Mouse (Mus musculus) lung, postnatal 0 days (tissue): ENCODE measurements at regions not wholly inside any gene's neighbourhood (a gene's known extent, or its start where the extent isn't known, plus 50 kb on each side); places are given as distances from the start of the nearest gene placed in this dataset.

Experiments used
- ATAC-seq: fragments of 200-750 bp; cut with Nextera tagmentation; 2 replicates; pipeline ENCODE4 v1.8.0; 2017; ENCODE audit warnings: moderate library complexity
- DNase-seq: peaks from one replicate; pipeline ENCODE4 v3.0.0-alpha.2; 2016; ENCODE audit warnings: low spot score
- H3K27ac ChIP-seq: fragments of 300-500 bp; sonication (generic); 2 replicates; pipeline ENCODE4 v1.5.1; 2014; ENCODE audit warnings: antibody characterized with exemption, mild to moderate bottlenecking, low read length, mixed read lengths
- H3K27me3 ChIP-seq: fragments of 300-500 bp; sonication (generic); replicated peaks from 2 replicates; pipeline ENCODE4 v1.6.1; 2014; ENCODE audit warnings: low read length, mixed read lengths; ENCODE audit not compliant: insufficient read depth
- H3K36me3 ChIP-seq: fragments of 300-500 bp; sonication (generic); 2 replicates; pipeline ENCODE4 v1.6.1; 2014; ENCODE audit warnings: low read length, mixed read lengths; ENCODE audit not compliant: insufficient read depth
- H3K4me1 ChIP-seq: fragments of 300-500 bp; sonication (generic); 2 replicates; pipeline ENCODE4 v1.6.1; 2014; ENCODE audit warnings: antibody characterized with exemption, low read depth, low read length, mixed read lengths; ENCODE audit not compliant: insufficient read depth
- H3K4me2 ChIP-seq: fragments of 300-500 bp; sonication (generic); replicated peaks from 2 replicates; pipeline ENCODE4 v1.6.1; 2014; ENCODE audit warnings: low read depth, mild to moderate bottlenecking, low read length, moderate library complexity, mixed read lengths
- H3K4me3 ChIP-seq: fragments of 300-500 bp; sonication (generic); 2 replicates; pipeline ENCODE4 v1.5.1; 2014; ENCODE audit warnings: low read depth, low read length
- H3K9ac ChIP-seq: fragments of 300-500 bp; sonication (generic); replicated peaks from 2 replicates; pipeline ENCODE4 v1.6.1; 2014; ENCODE audit warnings: low read depth, mild to moderate bottlenecking
- H3K9me3 ChIP-seq: fragments of 300-500 bp; sonication (generic); 2 replicates; pipeline ENCODE4 v1.6.1; 2016; ENCODE audit warnings: low read length, mixed read lengths
- CTCF ChIP-seq: IDR thresholded peaks from 2 replicates; pipeline ENCODE4 v1.5.1; 2016; ENCODE audit warnings: antibody characterized with exemption, mild to moderate bottlenecking
- EP300 ChIP-seq: IDR thresholded peaks from 2 replicates; pipeline ENCODE4 v1.6.1; 2016; ENCODE audit warnings: antibody characterized with exemption, mild to moderate bottlenecking, control low read depth
- WGBS: fragments of 180-500 bp; shearing (Covaris S2); extraction: QIAGEN DNeasy Blood & Tissue Kit; methylation state at CpG from one replicate; pipeline ENCODE4 v1.1.7; 2014; 5-methylcytosine and 5-hydroxymethylcytosine counted together

- Histone ChIP-seq H3K4me3 (no peak overlapping the region), H3K27ac (0 out of 2 replicates have a peak overlapping the region, but pooled peaks have one; percentile 43), H3K9me3 (no peaks in the 10 kb centered on the region), H3K4me2 (no peak overlapping the region), H3K36me3 (no peaks in the 10 kb centered on the region), H3K27me3 (no peaks in the 10 kb centered on the region), H3K4me1 (no peaks in the 10 kb centered on the region; the same call in 1 of the 2 replicates), H3K9ac (no peak overlapping the region)
- ATAC-seq = peak; percentile 91
- TF ChIP-seq CTCF = no peak
- peak; percentile 94 for TF ChIP-seq EP300
- DNase-seq = peak; percentile 95
- 22% methylated on average over 3 of the region's 3 CpGs for WGBS
Observed at GRCm38 (mm10) chr2:75763252-75763651, 58.8 kb upstream of the Nfe2l2 start.

- WGBS = 56% methylated on average over 5 of the region's 5 CpGs
- TF ChIP-seq EP300 = peak; percentile 51
- TF ChIP-seq CTCF = no peak
- H3K4me2 ChIP-seq = no peak overlapping the region
Observed at GRCm38 (mm10) chr2:75762030-75762429, 57.6 kb upstream of the Nfe2l2 start.

GRCm38 (mm10) chr2:75761626-75762025, 57.2 kb upstream of the Nfe2l2 start:
- TF ChIP-seq EP300 (no peak), CTCF (no peak)
- peak overlapping the region; percentile 47 for H3K27ac ChIP-seq
- no peak for DNase-seq
- peaks cover 4% of the 10 kb centered on the region; the same call in 1 of the 2 replicates for H3K4me1 ChIP-seq
- no peak for ATAC-seq
- H3K4me2 ChIP-seq = no peak overlapping the region
- no peak overlapping the region for H3K9ac ChIP-seq
- 64% methylated on average over 9 of the region's 9 CpGs for WGBS
- H3K4me3 ChIP-seq = no peak overlapping the region
- H3K36me3 ChIP-seq = no peaks in the 10 kb centered on the region
- no peaks in the 10 kb centered on the region for H3K9me3 ChIP-seq
- no peaks in the 10 kb centered on the region for H3K27me3 ChIP-seq

More at GRCm38 (mm10) chr2:75762030-75762429, 57.6 kb upstream of the Nfe2l2 start:
- H3K4me3 ChIP-seq = no peak overlapping the region
- no peaks in the 10 kb centered on the region for H3K27me3 ChIP-seq
- peak; percentile 60 for DNase-seq
- peak overlapping the region; percentile 47 for H3K27ac ChIP-seq
- no peak overlapping the region for H3K9ac ChIP-seq
- H3K9me3 ChIP-seq = no peaks in the 10 kb centered on the region
- H3K36me3 ChIP-seq = no peaks in the 10 kb centered on the region
- H3K4me1 ChIP-seq = peaks cover 2% of the 10 kb centered on the region; the same call in 1 of the 2 replicates
- peak; percentile 27 for ATAC-seq

- 79% methylated on average over 11 of the region's 11 CpGs for WGBS
- H3K4me1 ChIP-seq = peaks cover 4% of the 10 kb centered on the region; the same call in 1 of the 2 replicates
- no peaks in the 10 kb centered on the region for H3K9me3 ChIP-seq
- H3K36me3 ChIP-seq = no peaks in the 10 kb centered on the region
- H3K27me3 ChIP-seq = no peaks in the 10 kb centered on the region
- TF ChIP-seq CTCF = no peak
- ATAC-seq = no peak
- no peak overlapping the region for H3K4me3 ChIP-seq
- no peak overlapping the region for H3K4me2 ChIP-seq
- DNase-seq = no peak
- H3K9ac ChIP-seq = no peak overlapping the region
- no peak overlapping the region for H3K27ac ChIP-seq
Observed at GRCm38 (mm10) chr2:75759196-75759885, 54.9 kb upstream of the Nfe2l2 start.

- Histone ChIP-seq H3K4me2 (no peak overlapping the region), H3K9me3 (no peaks in the 10 kb centered on the region), H3K27me3 (no peaks in the 10 kb centered on the region), H3K36me3 (no peaks in the 10 kb centered on the region), H3K4me1 (peaks cover 4% of the 10 kb centered on the region; the same call in 1 of the 2 replicates), H3K4me3 (no peak overlapping the region), H3K27ac (no peak overlapping the region), H3K9ac (no peak overlapping the region)
- TF ChIP-seq CTCF (no peak), EP300 (no peak)
- DNase-seq (no peak), ATAC-seq (no peak)
- 77% methylated on average over 6 of the region's 6 CpGs for WGBS
Observed at GRCm38 (mm10) chr2:75758277-75758676, 53.8 kb upstream of the Nfe2l2 start.

- H3K27me3 ChIP-seq = no peaks in the 10 kb centered on the region
- peak; percentile 77 for DNase-seq
- peak; percentile 70 for ATAC-seq
- no peak overlapping the region for H3K9ac ChIP-seq
- 54% methylated on average over 16 of the region's 16 CpGs for WGBS
- H3K36me3 ChIP-seq = no peaks in the 10 kb centered on the region
- H3K4me1 ChIP-seq = peaks cover 4% of the 10 kb centered on the region; the same call in 1 of the 2 replicates
- H3K9me3 ChIP-seq = no peaks in the 10 kb centered on the region
- no peak overlapping the region for H3K4me2 ChIP-seq
- no peak overlapping the region for H3K27ac ChIP-seq
- H3K4me3 ChIP-seq = no peak overlapping the region
- no peak for TF ChIP-seq EP300
- TF ChIP-seq CTCF = no peak
Observed at GRCm38 (mm10) chr2:75756704-75757638, 52.5 kb upstream of the Nfe2l2 start.
